Mouse (Mus musculus) bone marrow macrophage, adult 2 months (primary cell): ENCODE measurements around the gene Zp2. TPM values are rescaled to one million over a fixed set of nuclear protein-coding genes. Genes with fewer than 3 reads are reported as not detected.
A peak's percentile ranks its signal among the peaks of the same experiment; 100 is the strongest.

Experiments
- H3K27ac ChIP-seq: 2 replicates; pipeline ENCODE4 v1.5.1; 2012; ENCODE audit warnings: low read depth, low read length; ENCODE audit not compliant: insufficient read depth
- H3K4me1 ChIP-seq: 2 replicates; pipeline ENCODE4 v1.6.1; 2012; ENCODE audit warnings: low read length; ENCODE audit not compliant: control insufficient read depth, insufficient read depth
- H3K4me3 ChIP-seq: 2 replicates; pipeline ENCODE4 v1.5.1; 2012; ENCODE audit warnings: mild to moderate bottlenecking, low read length, moderate library complexity; ENCODE audit not compliant: insufficient read depth
- CTCF ChIP-seq: IDR thresholded peaks from 2 replicates; pipeline ENCODE4 v1.5.1; 2012; ENCODE audit warnings: low read depth, mild to moderate bottlenecking, low read length, moderate library complexity
- POLR2A ChIP-seq: IDR thresholded peaks from 2 replicates; pipeline ENCODE4 v1.6.1; 2012; ENCODE audit warnings: mild to moderate bottlenecking, low read depth, low read length, borderline replicate concordance
- polyA plus RNA-seq: library from polyadenylated mRNA; stranded (reverse); fragments of >200 nt; gene quantifications from 2 replicates; pipeline ENCODE4 v1.2.4, GENCODE M21; 2012; ENCODE audit not compliant: missing spikeins, insufficient read depth, insufficient read length

The Zp2 gene
- polyA plus RNA-seq, 1 experiment = not detected

DNA sequence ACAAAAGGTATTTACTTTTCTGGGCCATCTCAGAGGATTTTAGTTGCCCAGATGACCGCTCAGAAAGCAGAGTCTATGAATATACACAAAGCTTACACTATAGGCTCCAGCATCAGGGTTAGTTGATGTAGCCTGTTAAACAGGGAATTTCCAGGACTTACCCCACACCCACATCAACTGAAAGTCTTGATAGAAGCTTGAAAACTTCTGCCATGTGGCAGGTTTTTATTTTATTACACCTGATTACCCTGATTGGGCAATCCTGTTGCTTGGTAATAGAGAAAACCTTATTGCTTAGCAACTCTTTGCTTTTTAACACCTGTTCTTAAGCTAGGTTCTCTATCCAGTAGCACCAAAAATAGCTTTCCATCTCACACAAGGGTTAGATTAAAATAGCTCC is 2.3 kb downstream of the Zp2 start:
- H3K4me1 ChIP-seq = no peaks in the 10 kb centered on the region
- H3K27ac ChIP-seq = no peak overlapping the region
- TF ChIP-seq CTCF (no peak), POLR2A (no peak)
- no peak overlapping the region for H3K4me3 ChIP-seq

GRCm38 (mm10) chr7:120128951-120129350 is 16.1 kb downstream of the Zp2 start:
- Histone ChIP-seq H3K4me1 (peaks cover 2% of the 10 kb centered on the region; the same call in 1 of the 2 replicates), H3K27ac (no peak overlapping the region), H3K4me3 (no peak overlapping the region)
- no peak for TF ChIP-seq CTCF
- TF ChIP-seq POLR2A = no peak

GRCm38 (mm10) chr7:120127686-120128059 is 17.4 kb downstream of the Zp2 start:
- no peak overlapping the region for H3K4me3 ChIP-seq
- no peak overlapping the region for H3K27ac ChIP-seq
- TF ChIP-seq POLR2A = no peak
- TF ChIP-seq CTCF = no peak
- H3K4me1 ChIP-seq = peaks cover 2% of the 10 kb centered on the region; the same call in 1 of the 2 replicates

- Histone ChIP-seq H3K27ac (no peak overlapping the region), H3K4me1 (peaks cover 2% of the 10 kb centered on the region; the same call in 1 of the 2 replicates), H3K4me3 (no peak overlapping the region)
- TF ChIP-seq CTCF (no peak), POLR2A (no peak)
Measured at GRCm38 (mm10) chr7:120126976-120127685, 18.0 kb downstream of the Zp2 start.

DNA sequence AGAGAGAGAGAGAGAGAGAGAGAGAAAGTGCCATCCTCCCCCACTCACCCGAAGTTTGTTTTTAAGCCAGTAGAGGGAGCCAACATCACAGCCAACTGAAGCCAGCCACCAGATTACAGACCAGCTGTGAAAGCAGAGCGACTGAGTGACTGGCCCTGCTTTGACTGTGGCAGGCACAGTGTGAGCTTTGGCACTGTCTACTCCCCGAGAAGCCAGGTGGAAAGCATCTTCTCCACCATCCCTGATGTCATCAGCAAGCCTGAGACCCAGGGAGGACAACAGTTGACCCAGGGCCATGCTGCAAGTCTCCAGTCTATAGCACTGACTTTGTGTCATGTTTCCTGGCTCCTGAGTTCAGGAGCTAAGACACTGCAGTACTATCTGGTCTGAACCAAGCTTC is 20.2 kb downstream of the Zp2 start:
- Histone ChIP-seq H3K4me1 (peaks cover 2% of the 10 kb centered on the region; the same call in 1 of the 2 replicates), H3K27ac (no peak overlapping the region), H3K4me3 (no peak overlapping the region)
- TF ChIP-seq POLR2A = no peak
- TF ChIP-seq CTCF = peak; percentile 39; the same call in 1 of the 2 replicates

- Histone ChIP-seq H3K27ac (no peak overlapping the region), H3K4me1 (peaks cover 2% of the 10 kb centered on the region; the same call in 1 of the 2 replicates), H3K4me3 (no peak overlapping the region)
- no peak for TF ChIP-seq POLR2A
- TF ChIP-seq CTCF = no peak
Measured at GRCm38 (mm10) chr7:120123776-120124175, 21.3 kb downstream of the Zp2 start.

DNA sequence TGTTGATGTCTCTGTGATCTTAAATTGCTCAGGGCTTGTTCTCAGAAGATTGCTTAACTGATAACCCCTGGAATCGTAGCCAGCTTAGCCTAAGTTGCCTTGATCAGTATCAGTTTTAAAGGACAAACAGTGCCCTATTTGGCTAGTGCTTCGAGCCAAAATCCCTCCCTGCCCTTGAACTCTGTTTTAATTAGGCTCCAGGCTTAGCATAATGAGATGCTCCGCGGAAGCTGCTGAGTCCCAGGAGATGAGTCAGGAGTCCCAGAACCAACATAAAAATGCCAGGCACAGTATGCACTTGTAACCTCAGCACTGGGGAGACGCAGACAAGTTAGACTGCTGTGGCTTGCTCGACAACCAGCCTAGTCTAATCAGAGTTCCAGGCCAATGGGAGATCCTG is 27.6 kb downstream of the Zp2 start:
- no peak overlapping the region for H3K4me3 ChIP-seq
- H3K27ac ChIP-seq = no peak overlapping the region
- TF ChIP-seq POLR2A (no peak), CTCF (no peak)
- H3K4me1 ChIP-seq = no peaks in the 10 kb centered on the region

- TF ChIP-seq CTCF (no peak), POLR2A (no peak)
Measured at GRCm38 (mm10) chr7:120116976-120117375, 28.1 kb downstream of the Zp2 start.

DNA sequence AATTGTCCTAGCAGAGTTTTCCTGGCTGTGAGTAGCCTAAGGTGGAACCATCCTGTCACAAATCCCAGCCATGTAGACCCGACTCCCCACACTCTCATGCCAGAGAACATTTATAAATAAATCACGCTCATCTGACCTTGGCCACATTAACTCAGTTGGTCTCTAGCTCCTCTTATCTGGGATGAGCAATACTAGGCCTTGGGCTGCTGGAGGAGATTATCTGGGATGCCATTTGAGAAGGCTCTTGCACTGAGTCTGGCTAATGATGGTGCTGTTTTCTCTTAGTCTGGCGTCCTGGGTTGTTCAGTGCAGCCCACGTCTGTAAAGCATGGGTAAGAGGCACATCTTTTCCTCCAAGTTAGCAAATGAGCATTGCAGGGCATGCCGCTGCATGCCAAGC is 35.4 kb downstream of the Zp2 start:
- no peak for TF ChIP-seq POLR2A
- TF ChIP-seq CTCF = no peak

More at GRCm38 (mm10) chr7:120116976-120117375, 28.1 kb downstream of the Zp2 start:
- Histone ChIP-seq H3K4me3 (no peak overlapping the region), H3K27ac (no peak overlapping the region), H3K4me1 (no peaks in the 10 kb centered on the region)

DNA sequence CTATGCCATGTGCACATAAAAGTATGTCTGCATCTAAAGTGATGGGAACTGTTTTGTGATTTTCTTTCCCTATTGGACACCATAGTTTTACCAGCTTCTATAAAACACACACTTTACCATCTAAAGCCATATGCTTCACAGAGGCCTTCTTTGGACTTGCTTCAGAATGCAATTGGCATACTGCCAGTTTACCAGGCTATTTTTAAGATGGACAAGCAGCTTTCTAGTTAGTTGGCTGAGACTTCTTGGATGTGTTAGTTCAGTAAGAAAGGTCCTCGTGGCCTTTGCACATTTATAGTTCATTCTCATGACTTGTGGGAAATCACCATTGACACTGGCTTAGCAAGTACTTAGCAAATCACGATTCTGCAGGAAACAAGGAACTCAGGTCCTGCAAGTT is 38.7 kb downstream of the Zp2 start:
- Histone ChIP-seq H3K27ac (no peak overlapping the region), H3K4me3 (no peak overlapping the region), H3K4me1 (peaks cover 13% of the 10 kb centered on the region)
- no peak for TF ChIP-seq CTCF
- TF ChIP-seq POLR2A = no peak

More for the DNA sequence above, 35.4 kb downstream of the Zp2 start:
- Histone ChIP-seq H3K4me1 (peaks cover 6% of the 10 kb centered on the region), H3K27ac (no peak overlapping the region), H3K4me3 (no peak overlapping the region)
